Mouse (Mus musculus): ENCODE data around the gene Gspt1. TPM values are rescaled to one million over a fixed set of nuclear protein-coding genes. Genes with fewer than 3 reads are reported as not detected.

Gene Gspt1
- polyA plus RNA-seq, 1 experiment from 2014 or later, result 40.0 TPM

DNA sequence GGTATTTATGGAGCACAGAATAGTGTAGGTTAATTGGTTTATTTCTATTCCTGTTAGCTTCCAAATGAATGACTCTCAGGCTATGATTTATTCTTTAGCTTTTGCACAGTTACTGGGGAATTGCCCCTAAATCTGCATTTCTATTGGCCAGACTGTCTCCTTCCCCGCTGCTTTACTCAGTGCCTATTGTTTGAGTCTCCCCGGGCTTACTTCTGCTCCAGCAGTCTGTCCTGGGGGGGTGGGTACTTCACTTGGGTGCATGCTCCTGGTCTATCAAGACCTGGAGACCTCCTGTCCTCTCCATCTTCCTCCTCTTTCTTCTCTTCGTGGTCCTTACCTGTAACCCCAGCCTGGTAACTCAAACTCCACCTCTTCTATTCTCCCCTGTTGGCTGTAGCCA is 22.8 kb upstream of the Gspt1 start:
- no peak for ATAC-seq
- no peaks in the 10 kb centered on the region for H3K27me3 ChIP-seq (replicated peaks; ENCODE audit: control insufficient read depth, insufficient read depth, low read length)
- H3K9ac ChIP-seq (ENCODE audit: low read depth, low read length), result no peak overlapping the region
- H3K4me1 ChIP-seq (ENCODE audit: control insufficient read depth, insufficient read depth, low read depth, low read length), result no peaks in the 10 kb centered on the region
- H3K36me3 ChIP-seq (ENCODE audit: control insufficient read depth, insufficient read depth, low read length), result no peaks in the 10 kb centered on the region
- H3K4me3 ChIP-seq (ENCODE audit: low read length), result no peak overlapping the region
- H3K9me3 ChIP-seq (ENCODE audit: control insufficient read depth, low read length), result no peaks in the 10 kb centered on the region
- H3K27ac ChIP-seq (ENCODE audit: low read depth, low read length), result no peak overlapping the region
- H3K4me2 ChIP-seq (ENCODE audit: low read length), result no peak overlapping the region
- 28% methylated on average over 3 of the region's 3 CpGs for WGBS

GRCm38 (mm10) chr16:11271073-11271472 is 16.9 kb upstream of the Gspt1 start:
- no peak overlapping the region for H3K27ac ChIP-seq (ENCODE audit: low read depth, low read length)
- H3K4me3 ChIP-seq (ENCODE audit: low read length), result no peak overlapping the region
- H3K27me3 ChIP-seq (replicated peaks; ENCODE audit: control insufficient read depth, insufficient read depth, low read length), result no peaks in the 10 kb centered on the region
- ATAC-seq, result no peak
- H3K4me1 ChIP-seq (ENCODE audit: control insufficient read depth, insufficient read depth, low read depth, low read length), result no peaks in the 10 kb centered on the region
- H3K9me3 ChIP-seq (ENCODE audit: control insufficient read depth, low read length), result no peaks in the 10 kb centered on the region
- no peaks in the 10 kb centered on the region for H3K36me3 ChIP-seq (ENCODE audit: control insufficient read depth, insufficient read depth, low read length)
- no peak overlapping the region for H3K4me2 ChIP-seq (ENCODE audit: low read length)
- no peak overlapping the region for H3K9ac ChIP-seq (ENCODE audit: low read depth, low read length)

DNA sequence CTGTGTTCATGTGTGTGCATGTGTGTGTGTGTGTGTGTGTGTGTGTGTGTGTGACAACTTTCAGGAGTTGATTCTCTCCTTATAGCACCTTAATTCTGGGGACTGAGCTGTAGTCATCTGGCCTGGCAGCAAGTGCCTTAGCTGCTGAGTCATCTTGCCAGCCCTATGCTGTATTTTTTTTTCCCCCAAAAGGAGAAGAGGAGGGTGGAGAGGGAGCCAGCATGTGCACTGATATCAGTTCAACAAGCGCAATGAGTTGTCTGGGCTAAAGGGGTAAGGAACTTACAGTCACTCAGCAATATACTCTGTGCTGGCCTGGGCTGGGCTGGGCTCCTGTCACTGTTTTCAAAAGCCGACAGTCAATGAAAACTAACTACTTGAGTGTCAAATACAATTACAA is 16.5 kb upstream of the Gspt1 start:
- no peaks in the 10 kb centered on the region for H3K36me3 ChIP-seq (ENCODE audit: control insufficient read depth, insufficient read depth, low read length)
- no peak overlapping the region for H3K4me2 ChIP-seq (ENCODE audit: low read length)
- no peaks in the 10 kb centered on the region for H3K4me1 ChIP-seq (ENCODE audit: control insufficient read depth, insufficient read depth, low read depth, low read length)
- no peaks in the 10 kb centered on the region for H3K9me3 ChIP-seq (ENCODE audit: control insufficient read depth, low read length)
- no peak overlapping the region for H3K27ac ChIP-seq (ENCODE audit: low read depth, low read length)
- no peak for ATAC-seq
- no peak overlapping the region for H3K9ac ChIP-seq (ENCODE audit: low read depth, low read length)
- 89% methylated on average over 2 of the region's 2 CpGs for WGBS
- H3K27me3 ChIP-seq (replicated peaks; ENCODE audit: control insufficient read depth, insufficient read depth, low read length), result no peaks in the 10 kb centered on the region
- no peak overlapping the region for H3K4me3 ChIP-seq (ENCODE audit: low read length)

- WGBS, result 45% methylated on average over 6 of the region's 6 CpGs
- Histone ChIP-seq H3K27me3 (replicated peaks; ENCODE audit: control insufficient read depth, insufficient read depth, low read length) (no peaks in the 10 kb centered on the region), H3K27ac (ENCODE audit: low read depth, low read length) (no peak overlapping the region), H3K4me1 (ENCODE audit: control insufficient read depth, insufficient read depth, low read depth, low read length) (no peaks in the 10 kb centered on the region), H3K9me3 (ENCODE audit: control insufficient read depth, low read length) (no peaks in the 10 kb centered on the region), H3K36me3 (ENCODE audit: control insufficient read depth, insufficient read depth, low read length) (no peaks in the 10 kb centered on the region), H3K4me2 (ENCODE audit: low read length) (no peak overlapping the region), H3K4me3 (ENCODE audit: low read length) (no peak overlapping the region), H3K9ac (ENCODE audit: low read depth, low read length) (no peak overlapping the region)
- no peak for ATAC-seq
Observed at GRCm38 (mm10) chr16:11269808-11270207, 15.7 kb upstream of the Gspt1 start.

DNA sequence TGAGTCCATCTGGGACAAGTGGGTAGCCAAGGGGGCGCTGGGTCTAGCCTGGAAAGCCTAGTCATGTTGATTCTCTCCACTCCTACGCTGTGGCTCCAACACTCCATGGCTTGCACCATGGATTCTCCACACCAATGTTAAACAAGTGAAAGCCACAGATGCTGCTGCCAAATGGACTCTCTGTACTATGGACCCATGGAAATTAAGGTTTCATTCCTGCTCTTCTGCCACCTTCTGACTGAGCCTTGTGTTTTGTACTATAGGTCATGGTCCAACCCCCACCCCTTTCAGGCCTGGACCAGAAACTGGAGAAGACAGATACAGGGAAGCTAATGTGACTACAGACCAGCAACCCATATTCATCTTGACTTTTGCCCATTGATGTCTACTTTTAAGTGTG is 12.4 kb upstream of the Gspt1 start:
- H3K27ac ChIP-seq (ENCODE audit: low read depth, low read length), result no peak overlapping the region
- no peaks in the 10 kb centered on the region for H3K36me3 ChIP-seq (ENCODE audit: control insufficient read depth, insufficient read depth, low read length)
- H3K27me3 ChIP-seq (replicated peaks; ENCODE audit: control insufficient read depth, insufficient read depth, low read length), result no peaks in the 10 kb centered on the region
- H3K4me2 ChIP-seq (ENCODE audit: low read length), result no peak overlapping the region
- no peak overlapping the region for H3K4me3 ChIP-seq (ENCODE audit: low read length)
- 84% methylated on average over 2 of the region's 2 CpGs for WGBS
- H3K9me3 ChIP-seq (ENCODE audit: control insufficient read depth, low read length), result no peaks in the 10 kb centered on the region
- H3K9ac ChIP-seq (ENCODE audit: low read depth, low read length), result no peak overlapping the region
- no peaks in the 10 kb centered on the region for H3K4me1 ChIP-seq (ENCODE audit: control insufficient read depth, insufficient read depth, low read depth, low read length)
- no peak for ATAC-seq

DNA sequence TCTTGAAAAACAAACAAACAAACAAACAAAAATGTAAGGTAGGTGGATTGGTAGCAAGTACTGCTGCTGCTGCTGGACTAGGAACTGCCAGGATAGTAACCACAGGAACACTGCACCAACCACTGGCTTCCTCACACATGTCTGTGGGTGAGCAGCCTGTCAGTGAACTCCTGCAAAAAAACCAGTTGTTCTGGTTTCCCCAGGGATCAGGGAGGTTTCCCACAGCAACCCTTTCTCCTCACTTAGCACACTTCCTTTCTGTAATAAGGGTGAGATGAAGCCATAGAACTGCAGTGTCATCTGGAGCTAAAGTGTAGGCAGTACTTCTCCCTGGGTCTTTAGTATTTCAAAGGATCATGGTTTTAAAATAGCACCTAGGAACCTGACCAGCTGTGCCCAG is 9.1 kb upstream of the Gspt1 start:
- H3K27ac ChIP-seq (ENCODE audit: low read depth, low read length), result no peak overlapping the region

DNA sequence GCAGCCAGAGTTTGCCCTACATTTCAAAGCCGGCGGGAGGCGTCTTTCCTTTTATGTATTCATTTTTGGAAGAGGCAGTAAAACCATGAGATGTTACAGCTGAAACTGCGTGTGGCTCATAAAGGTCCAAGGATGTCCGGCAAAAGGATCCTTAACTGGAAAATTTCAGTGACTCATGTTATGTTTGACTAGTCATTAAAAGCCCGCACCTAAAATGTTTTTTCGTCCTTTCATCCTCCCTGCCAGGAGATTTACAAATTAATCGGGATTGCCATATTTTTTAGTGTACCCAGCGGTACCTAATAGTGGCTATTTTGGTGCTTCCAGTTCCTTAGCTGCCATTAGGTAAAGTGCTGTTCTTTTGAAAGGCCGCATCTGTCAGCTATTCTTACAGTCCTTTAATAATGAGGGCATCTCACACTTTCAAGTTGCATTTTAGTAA is 619 bp upstream of the Gspt1 start:
- Histone ChIP-seq H3K36me3 (ENCODE audit: control insufficient read depth, insufficient read depth, low read length) (no peaks in the 10 kb centered on the region), H3K4me2 (ENCODE audit: low read length) (peak overlapping the region; percentile 69), H3K9me3 (ENCODE audit: control insufficient read depth, low read length) (no peaks in the 10 kb centered on the region), H3K27ac (ENCODE audit: low read depth, low read length) (peak overlapping the region; percentile 95), H3K27me3 (replicated peaks; ENCODE audit: control insufficient read depth, insufficient read depth, low read length) (no peaks in the 10 kb centered on the region), H3K4me3 (ENCODE audit: low read length) (peak overlapping the region; percentile 99), H3K9ac (ENCODE audit: low read depth, low read length) (peak overlapping the region; percentile 80), H3K4me1 (ENCODE audit: control insufficient read depth, insufficient read depth, low read depth, low read length) (peaks cover 15% of the 10 kb centered on the region)
- WGBS, result 17% methylated on average over 10 of the region's 10 CpGs
- no peak for ATAC-seq

More for the DNA sequence above, 9.1 kb upstream of the Gspt1 start:
- H3K9ac ChIP-seq (ENCODE audit: low read depth, low read length), result no peak overlapping the region
- H3K36me3 ChIP-seq (ENCODE audit: control insufficient read depth, insufficient read depth, low read length), result no peaks in the 10 kb centered on the region
- no peaks in the 10 kb centered on the region for H3K4me1 ChIP-seq (ENCODE audit: control insufficient read depth, insufficient read depth, low read depth, low read length)
- H3K27me3 ChIP-seq (replicated peaks; ENCODE audit: control insufficient read depth, insufficient read depth, low read length), result no peaks in the 10 kb centered on the region
- H3K4me2 ChIP-seq (ENCODE audit: low read length), result no peak overlapping the region
- H3K9me3 ChIP-seq (ENCODE audit: control insufficient read depth, low read length), result no peaks in the 10 kb centered on the region
- no peak overlapping the region for H3K4me3 ChIP-seq (ENCODE audit: low read length)
- no peak for ATAC-seq

DNA sequence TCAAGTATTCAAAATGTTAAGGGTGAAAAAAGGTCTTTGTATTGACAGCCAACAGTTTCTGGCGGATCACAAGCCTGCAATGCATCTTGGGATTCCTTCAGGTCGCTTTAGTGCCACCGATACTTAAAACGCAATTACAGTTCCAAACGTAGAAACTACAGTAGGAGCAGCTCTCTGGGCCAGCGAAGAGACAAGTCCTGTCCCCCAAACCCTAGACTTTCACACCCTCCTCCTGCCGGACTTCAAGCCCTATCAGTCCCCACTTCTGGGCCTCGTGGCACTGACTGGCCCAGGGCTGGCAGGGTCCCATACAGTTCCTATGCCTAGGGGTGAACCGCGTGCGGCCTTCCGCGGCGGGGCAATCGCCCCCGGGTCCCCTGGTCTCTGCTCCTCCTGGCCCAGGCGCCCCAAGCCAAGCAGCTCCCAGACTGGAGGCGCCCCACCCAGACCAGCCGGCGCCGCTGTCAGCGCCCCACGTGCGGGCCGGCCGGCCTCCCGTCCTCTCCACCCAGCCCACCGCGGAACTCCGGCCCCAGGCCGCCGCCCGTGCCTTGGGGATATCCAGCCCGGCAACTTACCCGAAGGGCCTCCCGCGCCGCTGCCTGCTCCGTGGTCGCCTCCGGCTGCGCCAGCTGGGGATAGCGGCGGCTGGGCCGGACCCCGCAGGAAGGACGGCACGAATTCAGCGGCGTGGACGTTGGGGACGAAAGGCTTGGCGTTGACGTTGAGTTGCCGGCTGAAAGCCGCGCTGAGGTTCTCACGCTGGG is 877 bp downstream of the Gspt1 start:
- under 1% methylated on average over 45 of the region's 58 CpGs for WGBS
- peak overlapping the region; percentile 99 for H3K4me3 ChIP-seq (ENCODE audit: low read length)
- peak overlapping the region; percentile 93 for H3K27ac ChIP-seq (ENCODE audit: low read depth, low read length)
- no peaks in the 10 kb centered on the region for H3K36me3 ChIP-seq (ENCODE audit: control insufficient read depth, insufficient read depth, low read length)
- no peaks in the 10 kb centered on the region for H3K27me3 ChIP-seq (replicated peaks; ENCODE audit: control insufficient read depth, insufficient read depth, low read length)
- H3K4me2 ChIP-seq (ENCODE audit: low read length), result peak overlapping the region; percentile 92
- ATAC-seq, result peak; percentile 14
- H3K9ac ChIP-seq (ENCODE audit: low read depth, low read length), result peak overlapping the region; percentile 95
- peaks cover 15% of the 10 kb centered on the region for H3K4me1 ChIP-seq (ENCODE audit: control insufficient read depth, insufficient read depth, low read depth, low read length)
- H3K9me3 ChIP-seq (ENCODE audit: control insufficient read depth, low read length), result no peaks in the 10 kb centered on the region

DNA sequence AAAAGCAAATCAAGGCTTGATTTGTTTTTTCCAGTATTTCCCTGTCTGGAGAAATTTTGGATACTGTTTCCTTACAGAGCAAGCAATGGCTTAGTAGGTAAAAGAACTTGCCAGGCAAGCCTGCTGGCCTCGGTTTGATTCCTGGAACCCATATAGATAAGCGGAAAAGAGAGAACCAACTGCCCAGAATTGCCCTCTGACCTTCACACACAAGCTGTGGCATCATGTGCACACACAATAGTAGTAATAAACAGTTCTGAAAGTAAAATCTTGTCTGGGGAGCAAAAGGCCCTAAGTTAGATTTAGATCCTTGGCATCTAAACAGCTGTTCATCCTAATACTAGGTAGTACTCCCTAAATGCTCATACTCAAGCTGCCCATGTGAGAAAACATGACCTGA is 6.3 kb downstream of the Gspt1 start:
- Histone ChIP-seq H3K9ac (ENCODE audit: low read depth, low read length) (no peak overlapping the region), H3K27ac (ENCODE audit: low read depth, low read length) (no peak overlapping the region), H3K4me2 (ENCODE audit: low read length) (no peak overlapping the region), H3K27me3 (replicated peaks; ENCODE audit: control insufficient read depth, insufficient read depth, low read length) (no peaks in the 10 kb centered on the region), H3K9me3 (ENCODE audit: control insufficient read depth, low read length) (no peaks in the 10 kb centered on the region), H3K4me1 (ENCODE audit: control insufficient read depth, insufficient read depth, low read depth, low read length) (peaks cover 12% of the 10 kb centered on the region), H3K4me3 (ENCODE audit: low read length) (no peak overlapping the region), H3K36me3 (ENCODE audit: control insufficient read depth, insufficient read depth, low read length) (no peaks in the 10 kb centered on the region)
- 84% methylated on average over 2 of the region's 2 CpGs for WGBS
- ATAC-seq, result no peak

Data from hindbrain, embryonic 16.5 days (tissue).